Mouse (Mus musculus) thymus, adult 2 months (tissue): ENCODE data around the gene Hacl1.

Source experiments
- CTCF ChIP-seq: fragments of 200-500 bp; IDR thresholded peaks from 2 replicates; pipeline ENCODE4 v1.5.1; 2012; ENCODE audit warnings: mild to moderate bottlenecking, control low read depth, low read length, moderate library complexity, borderline replicate concordance; ENCODE audit not compliant: control insufficient read depth, poor library complexity, insufficient read depth; ENCODE audit errors: extremely low read depth
- POLR2A ChIP-seq: fragments of 200-500 bp; IDR thresholded peaks from 2 replicates; pipeline ENCODE4 v1.6.1; 2012; ENCODE audit warnings: mild to moderate bottlenecking, low read length, control low read depth, moderate library complexity; ENCODE audit not compliant: control insufficient read depth, poor library complexity, insufficient read depth; ENCODE audit errors: extremely low read depth

- TF ChIP-seq CTCF (no peak), POLR2A (no peak)
Observed at GRCm38 (mm10) chr14:31559216-31559615, 81.9 kb downstream of the Hacl1 start.
